Mouse (Mus musculus) forebrain, embryonic 12.5 days (tissue): ENCODE measurements at regions not wholly inside any gene's neighbourhood (a gene's known extent, or its start where the extent isn't known, plus 50 kb on each side); places are given as distances from the start of the nearest gene placed in this dataset.

Experiments
- ATAC-seq: fragments of 200-750 bp; cut with Nextera tagmentation; 2 replicates; pipeline ENCODE4 v1.8.0; 2017; ENCODE audit warnings: moderate TSS enrichment; ENCODE audit not compliant: low FRiP score
- H3K27ac ChIP-seq: fragments of 300-500 bp; sonication (generic); 2 replicates; pipeline ENCODE4 v1.5.1; 2016; ENCODE audit warnings: mild to moderate bottlenecking
- H3K27me3 ChIP-seq: fragments of 300-500 bp; sonication (generic); 2 replicates; pipeline ENCODE4 v1.6.1; 2016; ENCODE audit warnings: mild to moderate bottlenecking
- H3K36me3 ChIP-seq: fragments of 300-500 bp; sonication (generic); replicated peaks from 2 replicates; pipeline ENCODE4 v1.6.1; 2016; ENCODE audit warnings: mild to moderate bottlenecking
- H3K4me1 ChIP-seq: fragments of 300-500 bp; sonication (generic); 2 replicates; pipeline ENCODE4 v1.6.1; 2016
- H3K4me2 ChIP-seq: fragments of 300-500 bp; sonication (generic); 2 replicates; pipeline ENCODE4 v1.6.1; 2016; ENCODE audit warnings: mild to moderate bottlenecking, moderate library complexity
- H3K4me3 ChIP-seq: fragments of 300-500 bp; sonication (generic); replicated peaks from 2 replicates; pipeline ENCODE4 v1.5.1; 2016; ENCODE audit warnings: mild to moderate bottlenecking
- H3K9ac ChIP-seq: fragments of 300-500 bp; sonication (generic); 2 replicates; pipeline ENCODE4 v1.6.1; 2016; ENCODE audit warnings: mild to moderate bottlenecking
- H3K9me3 ChIP-seq: fragments of 300-500 bp; sonication (generic); 2 replicates; pipeline ENCODE4 v1.6.1; 2016
- WGBS: fragments of 180-500 bp; shearing (Covaris S2); methylation state at CpG from one replicate; pipeline ENCODE4 v1.1.7; 2016; 5-methylcytosine and 5-hydroxymethylcytosine counted together

DNA sequence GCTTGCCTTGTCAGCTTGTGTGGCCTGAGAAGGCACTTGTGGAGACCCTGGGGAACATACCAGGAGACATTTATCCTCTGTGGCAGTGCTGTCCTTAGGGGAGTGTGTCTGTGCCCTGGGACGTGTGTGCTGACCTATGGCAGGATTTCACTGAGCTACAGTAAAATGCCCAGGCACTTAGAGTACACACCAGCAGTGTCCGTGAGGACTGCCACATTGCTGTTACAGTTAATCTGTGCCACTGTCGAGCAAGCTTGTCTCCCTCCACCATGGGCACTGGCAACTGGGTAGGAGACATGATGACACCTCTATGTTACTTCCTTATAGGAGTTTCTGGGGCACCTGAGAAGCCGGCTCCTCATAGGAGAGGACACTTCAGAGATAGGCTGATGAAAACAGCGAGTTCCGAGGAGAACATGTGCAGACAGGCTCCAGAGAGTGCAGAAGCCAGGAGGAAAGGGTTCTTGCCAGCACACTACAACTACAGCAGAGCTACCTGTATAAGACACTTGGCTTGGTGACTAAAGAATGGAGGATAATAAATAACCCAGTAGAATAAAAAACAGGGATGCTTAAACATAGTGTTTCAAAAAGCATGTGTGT is 56.3 kb upstream of the Zfp706 start:
- WGBS, result 87% methylated on average over 6 of the region's 6 CpGs
- no peak overlapping the region for H3K4me2 ChIP-seq

DNA sequence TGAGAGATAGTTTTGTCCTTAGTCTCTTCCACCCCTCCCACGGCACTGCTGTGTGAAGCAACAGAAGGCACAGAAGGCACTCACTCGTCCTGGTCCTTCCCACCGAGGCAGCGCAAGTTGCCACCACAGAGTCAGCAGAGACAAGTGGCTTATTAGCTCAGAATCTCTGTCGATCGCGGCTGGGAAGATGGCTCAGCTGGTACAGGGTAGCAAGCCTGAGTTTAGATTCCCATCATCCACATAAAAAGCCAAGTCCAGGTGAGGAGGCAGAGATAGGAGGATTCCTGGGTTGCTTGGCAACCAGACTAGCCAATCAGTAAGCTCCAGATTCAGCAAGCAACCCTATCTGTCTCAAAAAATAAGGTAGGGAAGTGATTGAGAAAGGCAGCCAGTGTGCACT is 55.0 kb upstream of the Zfp706 start:
- H3K27ac ChIP-seq, result no peak overlapping the region
- ATAC-seq, result no peak
- WGBS, result 91% methylated on average over 7 of the region's 7 CpGs

More for the DNA sequence above, 56.3 kb upstream of the Zfp706 start:
- Histone ChIP-seq H3K36me3 (no peaks in the 10 kb centered on the region), H3K27ac (no peak overlapping the region), H3K27me3 (no peaks in the 10 kb centered on the region), H3K9ac (no peak overlapping the region), H3K4me3 (no peak overlapping the region), H3K9me3 (no peaks in the 10 kb centered on the region), H3K4me1 (no peaks in the 10 kb centered on the region)
- ATAC-seq, result no peak

DNA sequence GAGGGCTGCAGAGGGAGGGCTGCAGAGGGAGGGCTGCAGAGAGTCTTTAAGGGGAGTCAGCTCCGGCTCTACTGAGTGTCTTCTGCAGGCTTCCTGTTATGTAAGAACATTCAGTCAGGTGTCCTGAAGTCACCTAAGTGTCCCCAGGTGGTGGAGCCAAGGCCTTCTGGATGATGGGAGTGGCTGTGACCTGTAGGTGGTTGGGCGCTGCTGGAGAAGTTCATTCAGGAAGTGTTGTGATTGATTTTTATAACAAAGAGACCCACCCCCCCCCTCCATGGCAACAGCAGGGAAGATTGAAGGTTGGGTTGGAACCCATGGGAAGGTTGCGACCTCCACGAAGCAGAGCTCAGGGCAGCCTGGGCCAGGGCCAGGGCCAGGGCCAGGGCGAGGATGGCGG is 53.9 kb upstream of the Zfp706 start:
- Histone ChIP-seq H3K4me3 (no peak overlapping the region), H3K4me2 (no peak overlapping the region), H3K9me3 (no peaks in the 10 kb centered on the region), H3K27ac (no peak overlapping the region), H3K9ac (no peak overlapping the region), H3K27me3 (no peaks in the 10 kb centered on the region), H3K36me3 (no peaks in the 10 kb centered on the region), H3K4me1 (no peaks in the 10 kb centered on the region)
- ATAC-seq, result no peak
- WGBS, result 94% methylated on average over 6 of the region's 6 CpGs

More for the DNA sequence above, 55.0 kb upstream of the Zfp706 start:
- Histone ChIP-seq H3K27me3 (no peaks in the 10 kb centered on the region), H3K9me3 (no peaks in the 10 kb centered on the region), H3K4me1 (no peaks in the 10 kb centered on the region), H3K4me3 (no peak overlapping the region), H3K4me2 (no peak overlapping the region), H3K36me3 (no peaks in the 10 kb centered on the region), H3K9ac (no peak overlapping the region)

DNA sequence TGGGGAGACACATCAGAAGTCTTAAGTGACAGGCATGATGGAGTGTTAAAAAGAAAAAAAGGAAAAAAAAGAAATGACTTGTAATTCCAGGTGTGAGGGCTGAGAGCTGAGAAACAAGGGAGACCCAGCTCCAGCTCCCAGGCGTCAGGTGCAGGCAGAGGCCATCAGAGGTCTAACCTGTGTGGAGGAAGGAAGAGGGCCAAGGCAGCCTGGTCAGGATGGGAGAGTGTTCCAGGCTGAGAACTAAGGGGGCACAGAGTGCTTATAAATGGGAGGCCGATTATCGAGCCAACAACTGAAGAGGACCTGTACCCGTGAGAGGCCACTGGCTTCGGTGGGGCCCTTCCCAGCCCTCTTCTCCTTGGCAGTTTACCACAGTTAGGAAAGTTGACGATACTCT is 53.3 kb upstream of the Zfp706 start:
- WGBS, result 93% methylated on average over 6 of the region's 6 CpGs

More for the DNA sequence above, 53.3 kb upstream of the Zfp706 start:
- no peak overlapping the region for H3K4me2 ChIP-seq
- no peak overlapping the region for H3K4me3 ChIP-seq
- H3K36me3 ChIP-seq, result no peaks in the 10 kb centered on the region
- H3K4me1 ChIP-seq, result no peaks in the 10 kb centered on the region
- H3K9ac ChIP-seq, result no peak overlapping the region
- no peaks in the 10 kb centered on the region for H3K9me3 ChIP-seq
- no peak for ATAC-seq
- no peaks in the 10 kb centered on the region for H3K27me3 ChIP-seq
- H3K27ac ChIP-seq, result no peak overlapping the region
